Mouse (Mus musculus): ENCODE measurements around the gene Lcn2. TPM values are rescaled to one million over a fixed set of nuclear protein-coding genes. Genes with fewer than 3 reads are reported as not detected.

Gene Lcn2
- total RNA-seq, 2 experiments from 2014 or later, result 2.6 to 3.4 TPM

DNA sequence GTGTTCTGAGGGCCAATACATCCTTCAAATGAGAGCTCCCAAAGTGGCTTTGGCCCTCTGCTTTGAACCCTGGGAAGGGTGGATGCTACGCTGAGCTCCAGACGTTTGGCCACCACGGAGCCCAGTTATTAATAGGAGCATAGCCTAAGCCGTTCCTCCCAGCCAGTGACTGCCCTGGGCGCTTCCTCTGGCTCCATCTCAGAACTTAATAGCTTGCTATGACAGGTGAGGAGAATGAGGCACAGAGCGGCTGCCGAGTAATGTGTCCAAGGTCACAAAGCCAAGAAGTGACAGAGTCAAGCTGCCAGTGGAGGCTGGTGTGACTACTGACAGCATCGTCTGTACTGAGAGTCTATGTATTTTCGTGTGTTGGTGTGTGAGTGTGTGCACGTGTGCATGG lies 31.8 kb downstream of the Lcn2 start:
- intact Hi-C loops (cut with DNase I), result no loop called here
- DNase-seq, result peak; percentile 78
- Histone ChIP-seq H3K27ac (peak overlapping the region; percentile 64), H3K4me3 (no peak overlapping the region)
- no peak for TF ChIP-seq CTCF (IDR thresholded peaks at IDR 0.05)

DNA sequence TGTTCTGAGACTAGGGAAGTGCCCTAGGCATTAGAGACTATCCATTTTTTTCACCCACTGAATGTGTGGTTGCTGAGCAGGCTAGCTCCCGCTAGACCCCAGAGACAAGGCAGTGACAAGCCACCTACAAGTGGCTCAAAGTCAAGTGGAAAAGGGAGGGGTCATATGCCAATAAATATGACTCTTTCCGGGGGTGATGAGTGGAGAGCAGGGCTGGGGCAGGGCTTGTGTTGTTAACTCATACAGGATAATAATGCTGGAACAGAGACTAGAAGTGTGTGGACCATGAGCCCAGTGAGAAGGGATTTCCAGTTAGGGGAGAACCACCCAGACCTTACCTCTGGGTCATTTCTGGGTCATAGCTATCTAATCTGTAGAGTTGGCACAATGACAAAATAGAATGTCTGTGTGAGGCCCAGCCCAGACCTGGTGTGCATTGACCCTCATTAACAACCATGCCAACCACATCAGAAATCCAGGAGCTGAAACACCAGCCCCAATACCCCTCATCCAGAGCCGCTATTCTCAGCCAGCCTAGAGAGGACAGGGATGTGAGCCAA lies 33.6 kb downstream of the Lcn2 start:
- intact Hi-C loops (cut with DNase I), result loop anchor here (5.0 kb wide), 2 partner anchors 47 to 133 kb away; no protein-coding TSS in a partner anchor
- H3K4me3 ChIP-seq, result no peak overlapping the region
- H3K27ac ChIP-seq, result no peak overlapping the region
- DNase-seq, result no peak
- TF ChIP-seq CTCF (IDR thresholded peaks at IDR 0.05), result no peak

DNA sequence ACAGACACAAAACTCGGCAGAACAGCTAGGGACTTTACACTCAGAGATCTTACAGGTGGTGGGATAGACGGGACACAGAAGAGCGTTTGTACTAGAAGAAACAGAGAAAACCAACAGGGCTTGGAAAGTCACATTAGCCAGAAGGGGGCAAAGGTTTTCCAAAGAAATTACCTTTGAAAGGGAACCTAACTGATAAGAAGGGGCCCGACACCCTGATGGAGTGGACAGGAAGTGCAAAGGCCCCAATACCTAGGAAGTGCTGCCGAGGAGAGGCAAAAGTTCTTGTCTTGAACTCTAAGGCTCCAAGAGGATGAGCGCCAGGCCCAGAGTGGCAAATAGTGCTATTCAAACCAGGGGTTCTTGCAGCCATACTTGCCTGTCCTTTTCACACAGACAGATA lies 34.2 kb downstream of the Lcn2 start:
- H3K4me3 ChIP-seq, result no peak overlapping the region
- intact Hi-C loops (cut with DNase I), result loop anchor here (5.0 kb wide), 2 partner anchors 47 to 133 kb away; no protein-coding TSS in a partner anchor
- TF ChIP-seq CTCF (IDR thresholded peaks at IDR 0.05), result no peak
- DNase-seq, result no peak
- H3K27ac ChIP-seq, result no peak overlapping the region

DNA sequence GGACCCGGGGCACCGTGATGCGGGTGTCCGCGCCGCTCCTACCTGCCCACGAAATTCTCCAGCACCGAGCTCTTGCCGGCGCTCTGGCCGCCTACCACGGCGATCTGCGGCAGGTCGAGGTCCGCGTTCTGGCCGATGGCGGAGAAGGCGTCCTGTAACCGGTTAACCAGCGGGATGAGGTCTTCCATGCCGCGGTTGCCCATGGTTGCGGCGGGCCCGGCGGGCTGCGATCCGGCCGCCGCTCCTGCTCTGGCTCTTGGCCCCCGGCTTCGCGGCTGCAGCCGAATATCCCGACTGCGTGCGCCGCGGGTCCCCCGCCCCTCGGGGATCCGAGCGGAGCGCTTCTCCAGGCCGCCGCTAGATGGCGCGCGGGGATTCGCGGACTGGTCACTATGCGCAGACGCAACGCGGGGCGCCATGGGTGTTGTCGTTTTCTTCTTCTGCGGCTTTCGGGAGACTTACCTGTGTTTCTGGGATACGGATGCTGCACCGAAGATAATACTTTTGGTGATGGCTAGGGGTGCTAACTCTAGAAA lies 35.0 kb downstream of the Lcn2 start, which contains the start of gene Dnm1:
Gene Dnm1, minus strand, starts transcription at position 332 of the 536 bp plus-strand sequence.
- Histone ChIP-seq H3K4me3 (peak within 1 kb of the TSS; percentile 88), H3K27ac (peak within 1 kb of the TSS; percentile 85)
- peak; percentile 94 for DNase-seq
- TF ChIP-seq CTCF (IDR thresholded peaks at IDR 0.05), result no peak
- intact Hi-C loops (cut with DNase I), result loop anchor here (5.0 kb wide), 2 partner anchors 46 to 134 kb away; no protein-coding TSS in a partner anchor

DNA sequence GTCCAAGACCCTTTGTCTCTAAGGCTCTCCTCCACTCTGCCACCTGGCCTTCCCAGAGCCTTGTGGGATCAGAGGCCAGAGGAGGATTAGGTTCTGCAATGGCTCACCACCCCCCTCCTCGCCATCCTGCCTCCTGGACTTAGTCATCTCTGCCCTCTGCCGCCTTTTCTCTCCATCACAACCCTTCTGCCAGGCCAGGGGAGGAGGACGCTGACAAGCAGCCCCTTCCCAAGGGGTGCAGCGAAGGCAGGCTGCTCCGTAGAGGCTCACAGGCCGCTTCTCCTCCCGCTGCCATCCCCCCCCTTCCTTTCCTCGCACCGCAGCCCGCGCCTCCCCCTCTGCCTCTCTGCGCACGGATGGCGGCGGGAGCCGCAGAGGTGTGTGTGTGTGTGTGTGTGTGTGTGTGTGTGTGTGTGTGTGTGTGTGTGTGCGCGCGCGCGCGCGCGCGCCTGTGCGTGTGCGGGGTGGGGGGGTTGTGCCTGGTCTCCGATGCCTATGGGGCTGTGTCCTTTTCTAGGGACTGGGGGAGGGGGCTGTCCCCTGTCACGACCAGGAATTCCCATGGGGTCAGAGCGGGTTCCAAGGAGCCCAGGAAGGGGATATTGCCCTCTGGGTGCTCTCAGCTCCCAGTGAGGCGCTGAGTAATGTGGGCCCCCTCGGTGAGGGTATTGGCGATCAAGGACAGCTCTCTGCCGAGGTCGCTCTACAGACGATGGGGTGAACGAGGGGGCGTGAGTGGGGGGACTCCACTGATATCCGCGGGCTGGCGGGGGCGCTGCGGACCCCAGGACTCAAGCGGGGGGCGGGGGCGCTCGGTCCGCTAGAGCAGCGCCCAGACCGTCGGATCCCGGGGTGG lies 35.7 kb downstream of the Lcn2 start, which contains the start of gene Ciz1:
Gene Ciz1, plus strand, starts transcription at position 177 of the 856 bp plus-strand sequence.
- peak within 1 kb of the TSS; percentile 88 for H3K4me3 ChIP-seq
- intact Hi-C loops (cut with DNase I), result loop anchor here (5.0 kb wide), 2 partner anchors 45 to 135 kb away; no protein-coding TSS in a partner anchor
- peak within 1 kb of the TSS; percentile 85 for H3K27ac ChIP-seq
- no peak for TF ChIP-seq CTCF (IDR thresholded peaks at IDR 0.05)
- DNase-seq, result peak; percentile 35

DNA sequence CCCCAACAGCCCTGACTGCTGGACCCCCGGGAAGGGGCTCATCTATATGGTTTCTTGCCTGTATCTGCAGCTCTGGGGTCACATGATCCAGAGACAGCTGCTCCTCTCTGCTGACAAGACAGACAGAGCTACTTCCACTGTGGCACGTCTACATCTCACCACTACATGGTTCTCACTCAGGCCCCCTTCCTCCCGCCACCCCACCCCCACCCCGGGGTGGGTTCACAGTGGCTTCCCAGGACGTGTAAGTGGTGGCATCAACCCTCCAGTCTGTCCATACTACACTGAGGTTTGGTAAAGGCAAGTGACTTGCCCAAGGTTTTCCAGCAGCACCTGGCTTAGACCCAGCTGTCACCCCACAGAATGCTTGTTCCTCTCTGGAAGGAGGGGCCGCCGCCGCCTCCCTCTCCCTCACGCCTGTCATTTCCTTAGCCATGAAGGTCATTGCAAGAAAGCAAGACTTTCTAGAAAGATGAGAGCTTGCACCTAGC lies 36.5 kb downstream of the Lcn2 start:
- DNase-seq, result peak; percentile 44
- Histone ChIP-seq H3K27ac (peak overlapping the region; percentile 85), H3K4me3 (peak overlapping the region; percentile 88)
- intact Hi-C loops (cut with DNase I), result loop anchor here (5.0 kb wide), 2 partner anchors 44 to 136 kb away; no protein-coding TSS in a partner anchor
- no peak for TF ChIP-seq CTCF (IDR thresholded peaks at IDR 0.05)

DNA sequence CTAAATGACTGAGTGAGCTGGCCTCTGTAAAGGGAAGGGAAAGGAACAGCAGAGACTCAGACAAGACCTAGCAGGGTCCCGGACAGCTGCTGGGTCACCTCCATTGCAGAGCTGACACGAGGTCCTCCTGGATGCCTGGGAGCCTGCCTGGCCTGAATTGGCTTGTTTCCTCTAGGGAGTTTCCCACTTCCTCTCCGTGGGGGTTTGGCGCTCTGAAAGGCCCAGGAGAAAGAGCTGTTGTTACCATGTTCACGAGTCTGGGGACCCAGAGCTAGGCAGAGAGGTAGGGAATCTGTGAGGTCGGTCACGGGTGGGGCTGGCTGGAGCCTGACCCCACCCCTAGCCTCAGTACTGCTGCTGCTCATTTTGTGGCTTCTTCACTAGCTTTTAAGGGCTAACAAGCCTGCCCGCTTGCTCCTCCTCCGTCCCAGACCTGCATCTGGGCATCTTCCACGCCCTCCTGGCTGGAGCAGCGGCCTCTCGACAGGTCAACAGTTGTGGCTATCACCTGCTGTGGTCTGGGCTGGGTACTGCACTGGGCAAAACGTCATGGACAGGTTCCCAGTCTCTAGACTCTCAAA lies 37.5 kb downstream of the Lcn2 start:
- intact Hi-C loops (cut with DNase I), result loop anchor here (5.0 kb wide), 2 partner anchors 43 to 137 kb away; no protein-coding TSS in a partner anchor
- no peak for TF ChIP-seq CTCF (IDR thresholded peaks at IDR 0.05)
- Histone ChIP-seq H3K27ac (peak overlapping the region; percentile 85), H3K4me3 (peak overlapping the region; percentile 88)
- peak; percentile 38 for DNase-seq

DNA sequence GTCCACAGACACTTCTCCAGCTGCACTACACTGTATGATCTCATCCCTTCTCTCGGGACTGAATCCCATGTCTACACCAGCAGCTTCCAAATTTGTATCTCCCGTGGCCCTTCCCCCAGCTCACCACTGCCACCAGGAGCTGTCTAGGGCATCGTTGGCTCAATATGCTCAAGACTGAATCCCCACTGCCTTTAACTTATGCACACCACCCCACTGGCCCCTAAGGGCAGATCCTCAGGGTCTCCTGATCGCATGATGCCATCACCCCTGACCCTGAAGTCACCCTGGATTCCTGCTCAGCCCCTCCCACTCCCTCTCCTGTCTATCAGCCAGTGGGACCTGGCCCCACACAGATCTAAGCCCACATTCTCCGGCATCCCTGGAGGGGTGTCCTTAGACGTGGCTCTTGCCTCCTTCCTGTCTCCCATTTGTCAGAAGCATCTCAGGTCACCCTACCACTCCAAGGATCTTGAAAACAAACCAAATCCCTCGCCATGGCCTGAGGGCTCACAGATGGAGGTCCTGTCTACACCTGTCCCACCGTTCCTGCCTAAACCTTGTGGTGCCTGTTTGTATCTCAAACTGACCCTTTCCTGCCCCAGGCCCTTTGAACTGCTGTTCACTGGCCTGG lies 38.3 kb downstream of the Lcn2 start:
- H3K27ac ChIP-seq, result peak overlapping the region; percentile 85; the same call in 1 of the 2 replicates
- DNase-seq, result peak; percentile 22
- TF ChIP-seq CTCF (IDR thresholded peaks at IDR 0.05), result no peak
- no peak overlapping the region for H3K4me3 ChIP-seq
- intact Hi-C loops (cut with DNase I), result loop anchor here (5.0 kb wide), 2 partner anchors 42 to 138 kb away; no protein-coding TSS in a partner anchor

DNA sequence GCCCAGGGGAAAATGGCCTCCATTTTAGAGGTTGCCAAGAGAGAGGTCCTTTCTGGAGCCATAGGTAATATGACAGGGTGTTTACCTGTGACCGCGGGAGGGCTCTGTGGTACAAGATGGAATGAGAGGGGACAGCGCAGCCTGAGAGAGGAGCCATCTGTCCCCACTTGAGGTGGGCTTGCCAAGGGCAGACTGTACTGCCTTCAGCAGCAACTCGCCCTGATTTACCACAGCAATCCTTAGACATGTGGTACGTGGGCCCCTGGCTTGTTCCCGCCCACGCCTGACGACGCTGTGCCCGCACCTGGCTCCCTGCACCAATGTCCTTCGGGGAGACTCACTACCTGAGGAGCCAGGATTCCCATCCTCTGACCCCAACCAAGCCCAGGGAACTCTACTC lies 39.7 kb downstream of the Lcn2 start:
- no peak overlapping the region for H3K4me3 ChIP-seq
- intact Hi-C loops (cut with DNase I), result no loop called here
- H3K27ac ChIP-seq, result no peak overlapping the region
- no peak for DNase-seq
- TF ChIP-seq CTCF (IDR thresholded peaks at IDR 0.05), result no peak

DNA sequence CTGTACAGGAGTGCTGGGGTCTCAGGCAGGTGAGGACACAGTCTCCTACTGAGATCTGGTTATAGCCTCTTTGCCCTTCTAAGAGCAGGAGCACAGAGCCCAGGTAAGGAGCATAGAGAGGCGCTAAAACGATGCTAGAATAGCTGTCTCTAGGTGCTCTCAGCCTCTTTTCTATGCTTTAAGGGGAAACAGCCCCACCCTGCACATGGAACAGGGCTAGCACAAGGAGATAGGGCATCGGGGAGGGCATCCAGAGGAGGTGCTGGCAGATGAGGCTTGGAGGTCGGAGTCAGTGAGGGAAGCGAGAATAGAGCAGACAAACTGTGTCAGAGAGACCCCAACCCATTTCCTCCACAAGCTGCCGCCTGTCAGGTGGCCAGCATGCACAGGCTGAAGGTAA lies 41.0 kb downstream of the Lcn2 start:
- intact Hi-C loops (cut with DNase I), result no loop called here
- TF ChIP-seq CTCF (IDR thresholded peaks at IDR 0.05), result no peak
- Histone ChIP-seq H3K4me3 (no peak overlapping the region), H3K27ac (no peak overlapping the region)
- DNase-seq, result no peak

DNA sequence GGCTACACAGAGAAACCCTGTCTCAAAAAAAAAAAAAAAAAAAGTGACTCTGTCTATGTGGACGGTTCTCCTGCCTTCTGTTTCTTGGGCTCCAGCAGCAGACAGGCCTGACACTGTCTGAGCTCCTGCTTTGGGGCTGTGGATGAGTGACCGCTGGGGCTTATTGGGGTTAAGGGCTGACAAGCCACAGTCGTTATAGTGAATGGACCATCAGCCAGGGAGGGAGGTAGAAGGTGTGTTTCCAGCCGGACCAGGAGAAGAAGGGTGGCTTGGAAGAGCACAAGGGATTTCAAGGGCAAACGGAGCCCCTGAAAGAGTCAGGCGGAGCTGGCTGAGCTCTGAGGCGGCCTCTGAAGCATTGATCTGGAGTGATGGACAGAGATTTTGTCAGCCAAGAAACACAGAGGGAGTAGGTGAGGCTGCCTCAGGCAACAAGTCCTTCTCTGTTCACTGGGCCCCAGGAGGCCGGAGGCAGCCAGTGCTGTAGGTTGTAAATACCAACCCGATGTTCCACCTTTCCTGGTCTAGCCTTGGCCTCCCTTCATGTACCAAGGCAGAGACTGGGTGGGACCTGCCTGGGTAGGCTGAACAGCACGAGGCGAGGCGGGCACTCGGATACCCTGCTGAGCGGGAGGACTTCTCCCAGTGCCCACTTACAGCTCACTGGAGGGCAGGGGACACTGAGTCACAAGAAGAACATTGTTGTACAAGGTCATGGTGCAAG lies 43.3 kb downstream of the Lcn2 start:
- TF ChIP-seq CTCF (IDR thresholded peaks at IDR 0.05), result no peak
- intact Hi-C loops (cut with DNase I), result no loop called here
- DNase-seq, result no peak
- Histone ChIP-seq H3K27ac (peak overlapping the region; percentile 85), H3K4me3 (no peak overlapping the region)

Data from gastrocnemius, adult 2 months (tissue).